Mouse (Mus musculus) myocyte (in vitro differentiated cells): Measurements from ENCODE around the gene Ergic1. TPM values are rescaled to one million over a fixed set of nuclear protein-coding genes. Genes with fewer than 3 reads are reported as not detected.

Source experiments
- H3K27me3 ChIP-seq: one replicate; pipeline ENCODE4 v1.6.1; 2011; ENCODE audit not compliant: control insufficient read depth, insufficient read depth, insufficient read length
- H3K36me3 ChIP-seq: one replicate; pipeline ENCODE4 v1.6.1; 2011; ENCODE audit not compliant: control insufficient read depth, insufficient read depth
- H3K4me2 ChIP-seq: one replicate; pipeline ENCODE4 v1.6.1; 2011; ENCODE audit warnings: low read depth, control low read depth
- H3K4me3 ChIP-seq: one replicate; pipeline ENCODE4 v1.5.1; 2011; ENCODE audit warnings: mild to moderate bottlenecking, control low read depth, moderate library complexity
- H3K79me2 ChIP-seq: one replicate; pipeline ENCODE4 v1.6.1; 2011; ENCODE audit not compliant: control insufficient read depth, insufficient read depth
- H3ac ChIP-seq: one replicate; pipeline ENCODE4 v1.6.1; 2011; ENCODE audit not compliant: control insufficient read depth, insufficient read length
- CEBPB ChIP-seq: IDR thresholded peaks from 2 replicates; pipeline ENCODE4 v1.6.1; 2011; ENCODE audit warnings: mild to moderate bottlenecking, moderate library complexity; ENCODE audit not compliant: poor library complexity, insufficient read depth, severe bottlenecking
- E2F4 ChIP-seq: IDR thresholded peaks from one replicate; pipeline ENCODE4 v1.6.1; 2011; ENCODE audit warnings: mild to moderate bottlenecking, control low read depth, moderate library complexity; ENCODE audit not compliant: insufficient read depth
- MAX ChIP-seq: IDR thresholded peaks from one replicate; pipeline ENCODE4 v1.6.1; 2011; ENCODE audit warnings: low read depth, mild to moderate bottlenecking, control low read depth
- MYOD1 ChIP-seq, 3 experiments: IDR thresholded peaks; one replicate each; pipeline ENCODE4 v1.6.1; 2011; ENCODE audit warnings: control low read depth in 2 of 3, low read depth in 2 of 3, mild to moderate bottlenecking in 2 of 3, moderate library complexity in 1 of 3; ENCODE audit not compliant: insufficient read length in 2 of 3, control insufficient read depth in 1 of 3
- MYOG ChIP-seq, 3 experiments: IDR thresholded peaks; one replicate each; pipeline ENCODE4 v1.6.1; 2011; ENCODE audit warnings: control low read depth in 2 of 3, low read depth in 2 of 3, mild to moderate bottlenecking in 2 of 3; ENCODE audit not compliant: insufficient read length in 2 of 3, control insufficient read depth in 1 of 3, insufficient read depth in 1 of 3
- POLR2A ChIP-seq: IDR thresholded peaks from one replicate; pipeline ENCODE4 v1.6.1; 2011; ENCODE audit warnings: low read depth, mild to moderate bottlenecking, control low read depth, moderate library complexity; ENCODE audit not compliant: insufficient read length
- POLR2AphosphoS2 ChIP-seq: IDR thresholded peaks from one replicate; pipeline ENCODE4 v1.6.1; 2011; ENCODE audit warnings: low read depth, control low read depth; ENCODE audit not compliant: insufficient read length
- REST ChIP-seq: IDR thresholded peaks from one replicate; pipeline ENCODE4 v1.6.1; 2011; ENCODE audit warnings: mild to moderate bottlenecking, control low read depth, moderate library complexity; ENCODE audit not compliant: insufficient read depth, insufficient read length
- SRF ChIP-seq: IDR thresholded peaks from one replicate; pipeline ENCODE4 v1.6.1; 2011; ENCODE audit warnings: low read depth; ENCODE audit not compliant: control insufficient read depth, insufficient read length
- TCF12 ChIP-seq: IDR thresholded peaks from one replicate; pipeline ENCODE4 v1.6.1; 2011; ENCODE audit warnings: mild to moderate bottlenecking, control low read depth; ENCODE audit not compliant: poor library complexity, insufficient read depth, severe bottlenecking
- TCF3 ChIP-seq: IDR thresholded peaks from one replicate; pipeline ENCODE4 v1.6.1; 2011; ENCODE audit warnings: low read depth, control low read depth; ENCODE audit not compliant: insufficient read length
- USF1 ChIP-seq: IDR thresholded peaks from one replicate; pipeline ENCODE4 v1.6.1; 2011; ENCODE audit warnings: low read depth, mild to moderate bottlenecking, control low read depth, moderate library complexity
- polyA plus RNA-seq: library from polyadenylated mRNA; unstranded; fragments of >200 nt; fragmentation: generic; extraction: Trizol; gene quantifications from one replicate; pipeline ENCODE4 v1.2.1, GENCODE M21; 2012; ENCODE audit warnings: missing spikeins

Ergic1 gene
- polyA plus RNA-seq, 1 experiment, result 102 TPM

DNA sequence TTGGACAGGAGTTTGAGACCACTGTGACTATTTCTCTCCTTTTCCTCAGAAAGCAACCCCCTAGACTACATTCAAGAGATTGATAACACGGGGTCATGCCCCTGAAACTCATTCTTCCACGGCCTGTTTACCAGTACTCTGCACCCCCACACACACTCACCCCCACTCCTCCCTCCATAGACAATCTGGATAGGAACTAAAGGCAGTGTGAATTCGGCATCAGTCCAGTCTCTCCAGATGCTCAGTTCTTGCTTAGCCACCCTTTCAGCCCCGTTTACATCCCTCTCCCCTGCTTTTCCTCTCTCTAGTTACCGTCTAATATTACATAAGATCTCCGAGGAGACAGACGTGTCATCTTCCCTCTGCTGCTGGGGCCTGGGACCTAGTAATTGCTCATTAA is 132.9 kb downstream of the Ergic1 start:
- TF ChIP-seq SRF (no peak), TCF3 (no peak), POLR2A (no peak), CEBPB (no peak), E2F4 (no peak), POLR2AphosphoS2 (no peak), REST (no peak), USF1 (no peak), MYOG (IDR thresholded peaks at IDR 0.05; ENCODE audit: control insufficient read depth in 1 of 3, insufficient read depth in 1 of 3, insufficient read length in 2 of 3, low read depth in 2 of 3) (no peak)
- no peaks in the 10 kb centered on the region for H3K27me3 ChIP-seq
- no peak overlapping the region for H3K4me2 ChIP-seq

DNA sequence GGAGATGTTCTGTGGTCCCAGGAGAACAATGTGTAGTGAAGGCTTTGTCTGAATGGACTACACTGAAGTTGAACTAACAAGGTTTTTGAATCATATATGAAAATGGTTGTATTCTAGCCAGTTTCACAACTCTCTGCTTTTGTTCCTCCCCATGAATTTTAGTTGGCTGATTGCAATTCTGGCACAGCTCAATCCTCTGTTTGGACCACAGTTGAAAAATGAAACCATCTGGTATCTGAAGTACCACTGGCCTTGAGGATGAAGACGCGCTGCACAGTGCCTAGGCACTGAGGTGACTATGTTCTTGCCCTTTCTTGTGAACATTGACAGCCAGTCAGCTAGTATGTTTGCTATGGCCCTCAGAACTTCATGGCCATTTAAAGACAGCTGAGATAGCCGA is 133.9 kb downstream of the Ergic1 start:
- TF ChIP-seq REST (no peak), MYOG (IDR thresholded peaks at IDR 0.05; ENCODE audit: control insufficient read depth in 1 of 3, insufficient read depth in 1 of 3, insufficient read length in 2 of 3, low read depth in 2 of 3) (no peak), SRF (no peak), MAX (no peak), MYOD1 (IDR thresholded peaks at IDR 0.05; ENCODE audit: control insufficient read depth in 1 of 3, insufficient read length in 2 of 3, low read depth in 2 of 3) (no peak), USF1 (no peak), CEBPB (no peak), TCF12 (no peak), E2F4 (no peak), POLR2AphosphoS2 (no peak), TCF3 (no peak), POLR2A (no peak)
- Histone ChIP-seq H3ac (no peak overlapping the region), H3K79me2 (peaks cover 5% of the 10 kb centered on the region), H3K36me3 (peaks cover 6% of the 10 kb centered on the region), H3K27me3 (no peaks in the 10 kb centered on the region), H3K4me3 (no peak overlapping the region), H3K4me2 (no peak overlapping the region)

More for the DNA sequence above, 132.9 kb downstream of the Ergic1 start:
- Histone ChIP-seq H3K36me3 (peaks cover 5% of the 10 kb centered on the region), H3ac (no peak overlapping the region), H3K4me3 (no peak overlapping the region), H3K79me2 (peaks cover 5% of the 10 kb centered on the region)

DNA sequence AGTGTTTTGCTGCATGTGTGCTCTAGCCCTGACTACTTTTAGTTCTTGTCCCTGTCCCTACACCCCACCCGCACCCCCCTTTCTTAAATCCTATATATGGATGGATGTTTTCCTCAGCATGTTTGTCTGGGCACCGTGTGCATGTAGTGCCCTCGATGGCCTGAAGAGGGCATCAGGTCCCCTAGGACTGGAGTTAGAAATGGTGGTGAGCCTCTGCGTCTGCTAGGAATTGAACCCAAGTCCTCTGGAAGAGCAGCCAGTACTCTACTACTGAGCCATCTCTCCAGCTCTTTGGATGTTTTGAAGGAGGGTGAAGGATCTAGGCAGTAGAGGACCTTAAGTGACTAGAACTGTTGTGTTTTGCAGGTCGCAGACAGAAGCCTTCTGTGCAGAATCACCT is 137.6 kb downstream of the Ergic1 start:
- H3K4me3 ChIP-seq, result no peak overlapping the region
- no peak for TF ChIP-seq MYOD1 (IDR thresholded peaks at IDR 0.05; ENCODE audit: control insufficient read depth in 1 of 3, insufficient read length in 2 of 3, low read depth in 2 of 3)
- TF ChIP-seq MYOG (IDR thresholded peaks at IDR 0.05; ENCODE audit: control insufficient read depth in 1 of 3, insufficient read depth in 1 of 3, insufficient read length in 2 of 3, low read depth in 2 of 3), result no peak
- TF ChIP-seq USF1, result no peak
- TF ChIP-seq E2F4, result no peak
- no peak for TF ChIP-seq MAX
- no peak for TF ChIP-seq SRF
- no peak for TF ChIP-seq CEBPB
- peaks cover 6% of the 10 kb centered on the region for H3K36me3 ChIP-seq
- no peaks in the 10 kb centered on the region for H3K27me3 ChIP-seq
- no peak overlapping the region for H3K4me2 ChIP-seq
- no peak overlapping the region for H3ac ChIP-seq
- no peaks in the 10 kb centered on the region for H3K79me2 ChIP-seq

DNA sequence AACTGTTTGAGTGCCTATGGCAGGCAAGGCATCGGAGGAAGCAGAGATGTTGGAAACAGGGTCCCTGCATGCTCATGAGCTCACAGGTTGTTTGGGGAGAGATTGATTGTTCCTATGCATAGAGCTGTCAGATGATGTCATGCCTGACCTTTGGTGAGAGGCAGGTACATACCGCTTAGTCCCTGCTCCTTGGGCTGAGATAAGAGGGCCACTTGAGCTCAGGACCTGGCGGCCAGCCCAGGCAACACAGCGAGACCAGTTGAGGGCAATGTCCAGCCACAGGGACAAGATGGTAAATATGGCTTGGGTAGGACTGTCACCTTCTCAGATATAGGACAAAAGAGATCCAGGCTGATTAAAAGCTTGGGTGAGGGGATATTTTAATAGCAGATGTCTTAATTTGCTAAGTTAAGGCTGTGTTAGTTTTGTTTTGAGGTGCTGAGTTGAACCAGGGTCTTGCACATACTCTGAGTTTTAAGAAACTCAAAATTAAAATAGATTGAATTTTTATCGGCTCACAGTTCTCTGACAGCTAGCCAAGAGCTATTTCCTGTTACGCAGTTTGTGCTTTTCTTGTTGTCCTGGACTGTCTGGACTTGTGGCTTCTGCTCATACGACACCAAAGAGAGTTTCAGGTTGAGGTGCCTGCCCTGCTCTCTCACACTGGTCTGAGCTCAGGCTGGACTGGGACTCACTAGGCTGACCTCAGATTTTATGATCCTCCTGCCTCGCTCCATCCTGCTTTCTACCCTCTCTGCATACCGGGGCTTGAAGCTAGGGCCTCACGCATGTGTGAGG is 138.7 kb downstream of the Ergic1 start:
- TF ChIP-seq CEBPB (no peak), MYOG (IDR thresholded peaks at IDR 0.05; ENCODE audit: control insufficient read depth in 1 of 3, insufficient read depth in 1 of 3, insufficient read length in 2 of 3, low read depth in 2 of 3) (no peak), REST (no peak), E2F4 (no peak), TCF3 (no peak), USF1 (no peak), TCF12 (no peak), POLR2AphosphoS2 (no peak), MAX (no peak)
- no peak overlapping the region for H3K4me2 ChIP-seq

DNA sequence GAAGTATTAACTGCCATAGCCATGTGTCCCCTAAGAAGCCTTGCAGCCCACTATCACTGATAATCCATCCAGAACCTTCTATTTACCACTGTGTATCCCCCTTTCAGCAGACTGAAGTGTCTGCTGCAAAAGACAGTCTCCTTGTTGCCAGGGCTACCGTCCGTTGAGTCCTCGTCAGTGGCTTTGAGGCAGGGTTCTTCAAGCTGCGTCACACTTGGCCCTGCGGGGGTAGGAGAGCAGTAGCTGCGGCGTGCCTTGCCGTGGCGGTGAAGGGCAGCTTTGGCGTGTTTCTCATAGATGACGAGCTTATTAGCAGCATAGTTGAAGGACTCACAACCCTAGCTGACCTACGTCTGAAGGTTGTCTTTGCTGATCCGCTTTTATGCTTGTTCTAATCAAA is 140.3 kb downstream of the Ergic1 start:
- H3K79me2 ChIP-seq, result no peaks in the 10 kb centered on the region
- no peaks in the 10 kb centered on the region for H3K27me3 ChIP-seq
- TF ChIP-seq MAX (no peak), MYOD1 (IDR thresholded peaks at IDR 0.05; ENCODE audit: control insufficient read depth in 1 of 3, insufficient read length in 2 of 3, low read depth in 2 of 3) (no peak), POLR2AphosphoS2 (no peak), MYOG (IDR thresholded peaks at IDR 0.05; ENCODE audit: control insufficient read depth in 1 of 3, insufficient read depth in 1 of 3, insufficient read length in 2 of 3, low read depth in 2 of 3) (no peak), TCF3 (no peak), POLR2A (no peak), REST (no peak), E2F4 (no peak), TCF12 (no peak), USF1 (no peak), SRF (no peak), CEBPB (no peak)
- no peak overlapping the region for H3K4me2 ChIP-seq
- H3ac ChIP-seq, result no peak overlapping the region
- H3K4me3 ChIP-seq, result no peak overlapping the region
- H3K36me3 ChIP-seq, result peaks cover 6% of the 10 kb centered on the region

More for the DNA sequence above, 138.7 kb downstream of the Ergic1 start:
- no peak overlapping the region for H3K4me3 ChIP-seq
- H3K27me3 ChIP-seq, result no peaks in the 10 kb centered on the region
- no peak overlapping the region for H3ac ChIP-seq
- no peaks in the 10 kb centered on the region for H3K79me2 ChIP-seq
- peaks cover 6% of the 10 kb centered on the region for H3K36me3 ChIP-seq
